ENCODE assay signal across 22 mouse cellular contexts in genomic region chr16:76725991-76726390, GRCm38 (mm10).
DNase-seq lines count a peak whose midpoint lies in the region; ATAC-seq and TF ChIP-seq lines count a peak whose summit lies in the region.
"Had no signal": no experiment of that assay in that cellular context is flagged by ENCODE, and none has a peak within 500 bp of the region (broad histone marks: within the 10 kb centered on the region; RNA-seq: fewer than 3 reads in every experiment).

No protein-coding gene starts in this region.

- DNase-seq in embryonic facial prominence, embryonic 14.5 days (ENCODE audit: low spot score), result peak; percentile 27
- no peak for DNase-seq in embryonic facial prominence, embryonic 10.5 days (ENCODE audit: low spot score)
- peak; percentile 40 for DNase-seq in lung, embryonic 14.5 days
- DNase-seq in lung, postnatal 36 days, result no peak
- DNase-seq in 3T3-L1 (ENCODE audit: low read depth, low spot score), result peak; percentile 56
- no peak for DNase-seq in hindbrain, embryonic 14.5 days (ENCODE audit: low spot score)
- DNase-seq in gastrocnemius, adult 18-20 months (ENCODE audit: low spot score), result no peak
- DNase-seq: adrenal gland, adult 2 months; cerebellum, adult 18-20 months; forebrain, postnatal 0 days; gastrocnemius, postnatal 36 days; heart, adult 2 months; kidney, adult 2 months; lung, postnatal 14 days; midbrain, embryonic 14.5 days; thymus, postnatal 36 days had no signal

- no peak for TF ChIP-seq CTCF in lung, embryonic 14.5 days (IDR thresholded peaks at IDR 0.05; ENCODE audit: low read depth)

- 66% methylated on average over 4 of the region's 4 CpGs for WGBS in embryonic facial prominence, embryonic 14.5 days
- WGBS in embryonic facial prominence, embryonic 10.5 days, result 89% methylated on average over 4 of the region's 4 CpGs
- WGBS in lung, embryonic 14.5 days, result 66% methylated on average over 4 of the region's 4 CpGs
- WGBS in hindbrain, embryonic 14.5 days, result 73% methylated on average over 4 of the region's 4 CpGs

- no peak overlapping the region for H3K27ac ChIP-seq in embryonic facial prominence, embryonic 14.5 days (replicated peaks; ENCODE audit: low read depth, low read length)
- H3K27ac ChIP-seq in embryonic facial prominence, embryonic 10.5 days (replicated peaks), result no peak overlapping the region
- H3K27ac ChIP-seq in lung, embryonic 14.5 days (ENCODE audit: low read depth), result no peak overlapping the region
- H3K27ac ChIP-seq in hindbrain, embryonic 14.5 days, result peak overlapping the region; percentile 38; the same call in 1 of the 2 replicates
- H3K27ac ChIP-seq: heart, adult 2 months; heart, embryonic 13.5 days; kidney, postnatal 0 days; neural tube, embryonic 15.5 days; stomach, embryonic 15.5 days had no signal

- H3K4me1 ChIP-seq in embryonic facial prominence, embryonic 14.5 days (ENCODE audit: control insufficient read depth, insufficient read depth, low read length), result no peaks in the 10 kb centered on the region
- no peaks in the 10 kb centered on the region for H3K4me1 ChIP-seq in embryonic facial prominence, embryonic 10.5 days
- no peaks in the 10 kb centered on the region for H3K4me1 ChIP-seq in lung, embryonic 14.5 days (ENCODE audit: insufficient read depth)
- 0 out of 2 replicates have a peak, but pooled peaks cover 8% of the 10 kb centered on the region for H3K4me1 ChIP-seq in hindbrain, embryonic 14.5 days (replicated peaks; ENCODE audit: control insufficient read depth, insufficient read depth, low read length)
- H3K4me1 ChIP-seq: heart, embryonic 13.5 days; stomach, embryonic 15.5 days had no signal

- no peak overlapping the region for H3K9ac ChIP-seq in embryonic facial prominence, embryonic 14.5 days (ENCODE audit: low read depth, low read length)
- no peak overlapping the region for H3K9ac ChIP-seq in lung, embryonic 14.5 days
- no peak overlapping the region for H3K9ac ChIP-seq in hindbrain, embryonic 14.5 days
- H3K9ac ChIP-seq: forebrain, postnatal 0 days; heart, embryonic 13.5 days; neural tube, embryonic 15.5 days; stomach, embryonic 15.5 days had no signal

- no peaks in the 10 kb centered on the region for H3K27me3 ChIP-seq in embryonic facial prominence, embryonic 14.5 days (replicated peaks; ENCODE audit: control insufficient read depth, insufficient read depth, low read length)
- H3K27me3 ChIP-seq in embryonic facial prominence, embryonic 10.5 days (replicated peaks; ENCODE audit: low read depth, poor library complexity, severe bottlenecking), result no peaks in the 10 kb centered on the region
- H3K27me3 ChIP-seq in lung, embryonic 14.5 days (ENCODE audit: insufficient read depth, low read length), result no peaks in the 10 kb centered on the region
- no peaks in the 10 kb centered on the region for H3K27me3 ChIP-seq in hindbrain, embryonic 14.5 days (ENCODE audit: control insufficient read depth, insufficient read depth, low read length)
- H3K27me3 ChIP-seq: heart, embryonic 13.5 days; neural tube, embryonic 15.5 days; Patski; stomach, embryonic 15.5 days had no signal

- H3K4me3 ChIP-seq in embryonic facial prominence, embryonic 14.5 days (ENCODE audit: low read depth, low read length), result no peak overlapping the region
- no peak overlapping the region for H3K4me3 ChIP-seq in embryonic facial prominence, embryonic 10.5 days
- H3K4me3 ChIP-seq in lung, embryonic 14.5 days (ENCODE audit: low read depth, low read length), result no peak overlapping the region
- no peak overlapping the region for H3K4me3 ChIP-seq in hindbrain, embryonic 14.5 days (replicated peaks; ENCODE audit: low read length)
- H3K4me3 ChIP-seq: heart, adult 2 months; heart, embryonic 13.5 days; myocyte; neural tube, embryonic 15.5 days; stomach, embryonic 15.5 days had no signal

- no peak for ATAC-seq in embryonic facial prominence, embryonic 14.5 days (ENCODE audit: low read depth)
- ATAC-seq in lung, embryonic 14.5 days (ENCODE audit: insufficient read depth), result no peak
- ATAC-seq in hindbrain, embryonic 14.5 days (ENCODE audit: low FRiP score), result no peak
- ATAC-seq: forebrain, postnatal 0 days; Patski had no signal

- no peaks in the 10 kb centered on the region for H3K9me3 ChIP-seq in embryonic facial prominence, embryonic 14.5 days (ENCODE audit: control insufficient read depth, low read length)
- no peaks in the 10 kb centered on the region for H3K9me3 ChIP-seq in embryonic facial prominence, embryonic 10.5 days
- H3K9me3 ChIP-seq in lung, embryonic 14.5 days (ENCODE audit: low read depth, low read length), result no peaks in the 10 kb centered on the region
- no peaks in the 10 kb centered on the region for H3K9me3 ChIP-seq in hindbrain, embryonic 14.5 days (ENCODE audit: control insufficient read depth, low read length)
- H3K9me3 ChIP-seq: heart, embryonic 13.5 days; neural tube, embryonic 15.5 days; stomach, embryonic 15.5 days had no signal

- H3K4me2 ChIP-seq in embryonic facial prominence, embryonic 14.5 days (ENCODE audit: low read depth, low read length), result no peak overlapping the region
- H3K4me2 ChIP-seq in lung, embryonic 14.5 days, result no peak overlapping the region
- H3K4me2 ChIP-seq in hindbrain, embryonic 14.5 days (replicated peaks), result no peak overlapping the region
- H3K4me2 ChIP-seq: heart, embryonic 13.5 days; neural tube, embryonic 15.5 days; stomach, embryonic 15.5 days had no signal

- H3K36me3 ChIP-seq in embryonic facial prominence, embryonic 14.5 days (ENCODE audit: control insufficient read depth, insufficient read depth, low read length), result no peaks in the 10 kb centered on the region
- no peaks in the 10 kb centered on the region for H3K36me3 ChIP-seq in embryonic facial prominence, embryonic 10.5 days (replicated peaks)
- no peaks in the 10 kb centered on the region for H3K36me3 ChIP-seq in lung, embryonic 14.5 days (ENCODE audit: insufficient read depth)
- H3K36me3 ChIP-seq in hindbrain, embryonic 14.5 days (replicated peaks; ENCODE audit: control insufficient read depth, insufficient read depth), result no peaks in the 10 kb centered on the region
- H3K36me3 ChIP-seq: heart, embryonic 13.5 days; neural tube, embryonic 15.5 days; stomach, embryonic 15.5 days had no signal

Comparison
In these comparisons a context has a peak if more than half of its experiments do, and no peak if none do; other contexts are left out.
1. DNase-seq: peak in embryonic facial prominence, embryonic 14.5 days (single experiment), lung, embryonic 14.5 days (single experiment) and 3T3-L1 (single experiment); none in embryonic facial prominence, embryonic 10.5 days (single experiment), lung, postnatal 36 days (single experiment), hindbrain, embryonic 14.5 days (single experiment) and gastrocnemius, adult 18-20 months (single experiment).